Mouse (Mus musculus) neural tube, embryonic 11.5 days (tissue): ENCODE data around the gene Slc25a24. TPM values are rescaled to one million over a fixed set of nuclear protein-coding genes. Genes with fewer than 3 reads are reported as not detected.

ENCODE experiments used
- ATAC-seq: fragments of 200-750 bp; cut with Nextera tagmentation; 2 replicates; pipeline ENCODE4 v1.8.0; 2017; ENCODE audit warnings: moderate number of reproducible peaks, mild to moderate bottlenecking, moderate TSS enrichment, moderate library complexity; ENCODE audit not compliant: insufficient read depth, low FRiP score, low TSS enrichment
- DNase-seq: peaks from one replicate; pipeline ENCODE4 v3.0.0-alpha.2; 2015; ENCODE audit warnings: low spot score
- H3K27ac ChIP-seq: fragments of 300-500 bp; sonication (generic); 2 replicates; pipeline ENCODE4 v1.5.1; 2014; ENCODE audit warnings: low read depth, mild to moderate bottlenecking, low read length
- H3K27me3 ChIP-seq: fragments of 300-500 bp; sonication (generic); 2 replicates; pipeline ENCODE4 v1.6.1; 2014; ENCODE audit warnings: mild to moderate bottlenecking, low read length, mixed read lengths; ENCODE audit not compliant: control insufficient read depth, insufficient read depth
- H3K36me3 ChIP-seq: fragments of 300-500 bp; sonication (generic); 2 replicates; pipeline ENCODE4 v1.6.1; 2014; ENCODE audit warnings: mild to moderate bottlenecking, low read length, moderate library complexity, mixed read lengths; ENCODE audit not compliant: control insufficient read depth, insufficient read depth
- H3K4me1 ChIP-seq: fragments of 300-500 bp; sonication (generic); 2 replicates; pipeline ENCODE4 v1.6.1; 2014; ENCODE audit warnings: low read length, mixed read lengths; ENCODE audit not compliant: control insufficient read depth, insufficient read depth
- H3K4me2 ChIP-seq: fragments of 300-500 bp; sonication (generic); 2 replicates; pipeline ENCODE4 v1.6.1; 2014; ENCODE audit warnings: low read depth, mild to moderate bottlenecking, moderate library complexity
- H3K4me3 ChIP-seq: fragments of 300-500 bp; sonication (generic); 2 replicates; pipeline ENCODE4 v1.5.1; 2014; ENCODE audit warnings: low read depth, low read length
- H3K9ac ChIP-seq: fragments of 300-500 bp; sonication (generic); 2 replicates; pipeline ENCODE4 v1.6.1; 2014; ENCODE audit warnings: mild to moderate bottlenecking, low read length
- H3K9me3 ChIP-seq: fragments of 300-500 bp; sonication (generic); 2 replicates; pipeline ENCODE4 v1.6.1; 2016; ENCODE audit warnings: low read length; ENCODE audit not compliant: control insufficient read depth
- WGBS: fragments of 180-500 bp; shearing (Covaris S2); extraction: QIAGEN DNeasy Blood & Tissue Kit; methylation state at CpG from one replicate; pipeline ENCODE4 v1.1.7; 2014; 5-methylcytosine and 5-hydroxymethylcytosine counted together
- polyA plus RNA-seq: library from polyadenylated mRNA; unstranded; fragments of >200 nt; fragmentation: Nextera tagmentation; extraction: Ambion mirVana; gene quantifications from 2 replicates; pipeline ENCODE4 v1.2.1, GENCODE M21; 2014

The Slc25a24 gene
- polyA plus RNA-seq, 1 experiment from 2014 or later, result 31.0 TPM

- Histone ChIP-seq H3K9ac (peak overlapping the region; percentile 98), H3K9me3 (no peaks in the 10 kb centered on the region), H3K36me3 (no peaks in the 10 kb centered on the region; the same call in 1 of the 2 replicates), H3K27me3 (no peaks in the 10 kb centered on the region), H3K27ac (no peak overlapping the region), H3K4me3 (peak overlapping the region; percentile 78), H3K4me2 (peak overlapping the region; percentile 79), H3K4me1 (peaks cover 3% of the 10 kb centered on the region; the same call in 1 of the 2 replicates)
- ATAC-seq (peak; percentile 20; the same call in 1 of the 2 replicates), DNase-seq (peak; percentile 37)
- WGBS, result 13% methylated on average over 8 of the region's 8 CpGs
Observed at GRCm38 (mm10) chr3:109123531-109123981, 607 bp downstream of the Slc25a24 start.

GRCm38 (mm10) chr3:109124091-109124490, 1.1 kb downstream of the Slc25a24 start:
- Histone ChIP-seq H3K9me3 (no peaks in the 10 kb centered on the region), H3K27ac (no peak overlapping the region), H3K4me2 (peak overlapping the region; percentile 79), H3K27me3 (no peaks in the 10 kb centered on the region), H3K9ac (no peak overlapping the region), H3K4me1 (peaks cover 3% of the 10 kb centered on the region; the same call in 1 of the 2 replicates), H3K4me3 (no peak overlapping the region), H3K36me3 (no peaks in the 10 kb centered on the region; the same call in 1 of the 2 replicates)
- 63% methylated on average over 4 of the region's 4 CpGs for WGBS
- DNase-seq (no peak), ATAC-seq (no peak)

GRCm38 (mm10) chr3:109125531-109125930, 2.6 kb downstream of the Slc25a24 start:
- Histone ChIP-seq H3K27ac (no peak overlapping the region), H3K9me3 (no peaks in the 10 kb centered on the region), H3K4me1 (peaks cover 3% of the 10 kb centered on the region; the same call in 1 of the 2 replicates), H3K36me3 (no peaks in the 10 kb centered on the region; the same call in 1 of the 2 replicates), H3K27me3 (no peaks in the 10 kb centered on the region), H3K4me3 (no peak overlapping the region), H3K9ac (no peak overlapping the region), H3K4me2 (no peak overlapping the region)
- WGBS, result 88% methylated on average over 6 of the region's 6 CpGs
- ATAC-seq (no peak), DNase-seq (no peak)

GRCm38 (mm10) chr3:109129768-109130167, 6.8 kb downstream of the Slc25a24 start:
- Histone ChIP-seq H3K9ac (no peak overlapping the region), H3K27me3 (no peaks in the 10 kb centered on the region), H3K4me2 (no peak overlapping the region), H3K9me3 (no peaks in the 10 kb centered on the region), H3K27ac (no peak overlapping the region), H3K36me3 (no peaks in the 10 kb centered on the region; the same call in 1 of the 2 replicates), H3K4me1 (no peaks in the 10 kb centered on the region), H3K4me3 (no peak overlapping the region)
- ATAC-seq (no peak), DNase-seq (no peak)
- WGBS, result 86% methylated on average over 5 of the region's 5 CpGs

GRCm38 (mm10) chr3:109132966-109133365, 10.0 kb downstream of the Slc25a24 start:
- Histone ChIP-seq H3K27me3 (no peaks in the 10 kb centered on the region), H3K9me3 (no peaks in the 10 kb centered on the region), H3K36me3 (no peaks in the 10 kb centered on the region), H3K4me2 (no peak overlapping the region), H3K4me1 (no peaks in the 10 kb centered on the region), H3K27ac (no peak overlapping the region), H3K9ac (no peak overlapping the region), H3K4me3 (no peak overlapping the region)
- ATAC-seq (no peak), DNase-seq (no peak)
- WGBS, result 88% methylated on average over 4 of the region's 4 CpGs

- Histone ChIP-seq H3K9me3 (no peaks in the 10 kb centered on the region), H3K4me3 (no peak overlapping the region), H3K4me1 (no peaks in the 10 kb centered on the region), H3K9ac (no peak overlapping the region), H3K4me2 (no peak overlapping the region), H3K36me3 (no peaks in the 10 kb centered on the region), H3K27ac (no peak overlapping the region), H3K27me3 (no peaks in the 10 kb centered on the region)
- 94% methylated on average over 15 of the region's 15 CpGs for WGBS
- no peak for ATAC-seq
- DNase-seq, result no peak
Observed at GRCm38 (mm10) chr3:109134036-109134435, 11.1 kb downstream of the Slc25a24 start.

GRCm38 (mm10) chr3:109135352-109135751, 12.4 kb downstream of the Slc25a24 start:
- Histone ChIP-seq H3K4me1 (no peaks in the 10 kb centered on the region), H3K9me3 (no peaks in the 10 kb centered on the region), H3K27ac (no peak overlapping the region), H3K4me2 (no peak overlapping the region), H3K4me3 (no peak overlapping the region), H3K36me3 (no peaks in the 10 kb centered on the region), H3K9ac (no peak overlapping the region), H3K27me3 (no peaks in the 10 kb centered on the region)
- ATAC-seq (no peak), DNase-seq (no peak)
- 81% methylated on average over 1 of the region's 1 CpGs for whole genome bisulfite sequencing

GRCm38 (mm10) chr3:109152561-109152960, 29.6 kb downstream of the Slc25a24 start:
- no peaks in the 10 kb centered on the region for H3K4me1 ChIP-seq
- H3K36me3 ChIP-seq, result no peaks in the 10 kb centered on the region
- ATAC-seq (no peak), DNase-seq (no peak)
- no peak overlapping the region for H3K4me3 ChIP-seq
- no peaks in the 10 kb centered on the region for H3K9me3 ChIP-seq
- H3K4me2 ChIP-seq, result no peak overlapping the region
- no peaks in the 10 kb centered on the region for H3K27me3 ChIP-seq
- no peak overlapping the region for H3K27ac ChIP-seq
- no peak overlapping the region for H3K9ac ChIP-seq
- WGBS, result 88% methylated on average over 4 of the region's 4 CpGs

GRCm38 (mm10) chr3:109153410-109153809, 30.5 kb downstream of the Slc25a24 start:
- ATAC-seq, result no peak
- DNase-seq, result no peak
- Histone ChIP-seq H3K36me3 (no peaks in the 10 kb centered on the region), H3K9me3 (no peaks in the 10 kb centered on the region), H3K4me2 (no peak overlapping the region), H3K4me1 (no peaks in the 10 kb centered on the region), H3K27ac (no peak overlapping the region), H3K27me3 (no peaks in the 10 kb centered on the region), H3K9ac (no peak overlapping the region), H3K4me3 (no peak overlapping the region)
- 97% methylated on average over 6 of the region's 6 CpGs for WGBS
